Mouse (Mus musculus) intestine, embryonic 16.5 days (tissue): ENCODE measurements around the gene Ctrc. TPM values are rescaled to one million over a fixed set of nuclear protein-coding genes. Genes with fewer than 3 reads are reported as not detected.

Source experiments
- ATAC-seq: fragments of 200-750 bp; cut with Nextera tagmentation; 2 replicates; pipeline ENCODE4 v1.8.0; 2017; ENCODE audit warnings: moderate TSS enrichment, moderate library complexity
- H3K27ac ChIP-seq: fragments of 300-500 bp; sonication (generic); 2 replicates; pipeline ENCODE4 v1.5.1; 2014; ENCODE audit warnings: mild to moderate bottlenecking, low read length
- H3K27me3 ChIP-seq: fragments of 300-500 bp; sonication (generic); replicated peaks from 2 replicates; pipeline ENCODE4 v1.6.1; 2014; ENCODE audit warnings: low read length, control low read depth, mixed read lengths; ENCODE audit not compliant: control insufficient read depth, insufficient read depth
- H3K36me3 ChIP-seq: fragments of 300-500 bp; sonication (generic); 2 replicates; pipeline ENCODE4 v1.6.1; 2014; ENCODE audit warnings: low read length, control low read depth; ENCODE audit not compliant: control insufficient read depth, insufficient read depth
- H3K4me1 ChIP-seq: fragments of 300-500 bp; sonication (generic); 2 replicates; pipeline ENCODE4 v1.6.1; 2014; ENCODE audit warnings: low read length, control low read depth, mixed read lengths; ENCODE audit not compliant: control insufficient read depth, insufficient read depth
- H3K4me2 ChIP-seq: fragments of 300-500 bp; sonication (generic); 2 replicates; pipeline ENCODE4 v1.6.1; 2014; ENCODE audit warnings: low read depth, low read length, control low read depth
- H3K4me3 ChIP-seq: fragments of 300-500 bp; sonication (generic); 2 replicates; pipeline ENCODE4 v1.5.1; 2014; ENCODE audit warnings: mild to moderate bottlenecking, low read length
- H3K9ac ChIP-seq: fragments of 300-500 bp; sonication (generic); 2 replicates; pipeline ENCODE4 v1.6.1; 2014; ENCODE audit warnings: low read depth, low read length
- H3K9me3 ChIP-seq: fragments of 300-500 bp; sonication (generic); 2 replicates; pipeline ENCODE4 v1.6.1; 2016; ENCODE audit warnings: low read length, control low read depth; ENCODE audit not compliant: control insufficient read depth
- WGBS: fragments of 180-500 bp; shearing (Covaris S2); extraction: QIAGEN DNeasy Blood & Tissue Kit; methylation state at CpG from one replicate; pipeline ENCODE4 v1.1.7; 2014; 5-methylcytosine and 5-hydroxymethylcytosine counted together
- polyA plus RNA-seq: library from polyadenylated mRNA; unstranded; fragments of >200 nt; fragmentation: Nextera tagmentation; extraction: Ambion mirVana; gene quantifications from 2 replicates; pipeline ENCODE4 v1.2.1, GENCODE M21; 2015

Ctrc gene
- polyA plus RNA-seq, 1 experiment from 2014 or later, result 0.29 TPM

- no peaks in the 10 kb centered on the region for H3K27me3 ChIP-seq
- WGBS, result 65% methylated on average over 19 of the region's 19 CpGs
- no peaks in the 10 kb centered on the region for H3K9me3 ChIP-seq
- peak; percentile 77 for ATAC-seq
- peak overlapping the region; percentile 32; the same call in 1 of the 2 replicates for H3K9ac ChIP-seq
- H3K4me1 ChIP-seq, result peaks cover 17% of the 10 kb centered on the region
- no peak overlapping the region for H3K4me3 ChIP-seq
- peaks cover 16% of the 10 kb centered on the region for H3K36me3 ChIP-seq
- H3K4me2 ChIP-seq, result peak overlapping the region; percentile 6; the same call in 1 of the 2 replicates
- peak overlapping the region; percentile 83 for H3K27ac ChIP-seq
Measured at GRCm38 (mm10) chr4:141767353-141768036, 78.7 kb downstream of the Ctrc start.

- H3K36me3 ChIP-seq, result peaks cover 18% of the 10 kb centered on the region
- peak; percentile 75 for ATAC-seq
- H3K4me1 ChIP-seq, result peaks cover 17% of the 10 kb centered on the region
- H3K9ac ChIP-seq, result peak overlapping the region; percentile 38
- H3K27me3 ChIP-seq, result no peaks in the 10 kb centered on the region
- no peak overlapping the region for H3K4me3 ChIP-seq
- peak overlapping the region; percentile 83 for H3K27ac ChIP-seq
- WGBS, result 38% methylated on average over 19 of the region's 19 CpGs
- H3K9me3 ChIP-seq, result no peaks in the 10 kb centered on the region
- peak overlapping the region; percentile 6 for H3K4me2 ChIP-seq
Measured at GRCm38 (mm10) chr4:141766668-141767352, 79.3 kb downstream of the Ctrc start.

- Histone ChIP-seq H3K9me3 (no peaks in the 10 kb centered on the region), H3K4me2 (peak overlapping the region; percentile 6), H3K4me1 (peaks cover 17% of the 10 kb centered on the region), H3K4me3 (no peak overlapping the region), H3K9ac (peak overlapping the region; percentile 38; the same call in 1 of the 2 replicates), H3K27me3 (no peaks in the 10 kb centered on the region), H3K27ac (peak overlapping the region; percentile 83), H3K36me3 (peaks cover 17% of the 10 kb centered on the region)
- WGBS, result 73% methylated on average over 8 of the region's 8 CpGs
- peak; percentile 4; the same call in 1 of the 2 replicates for ATAC-seq
Measured at GRCm38 (mm10) chr4:141766316-141766667, 79.9 kb downstream of the Ctrc start.

GRCm38 (mm10) chr4:141765008-141765407, 81.2 kb downstream of the Ctrc start:
- ATAC-seq, result no peak
- WGBS, result 93% methylated on average over 3 of the region's 3 CpGs
- H3K36me3 ChIP-seq, result peaks cover 16% of the 10 kb centered on the region

More at GRCm38 (mm10) chr4:141765008-141765407, 81.2 kb downstream of the Ctrc start:
- Histone ChIP-seq H3K4me2 (no peak overlapping the region), H3K9ac (no peak overlapping the region), H3K4me3 (no peak overlapping the region), H3K4me1 (peaks cover 19% of the 10 kb centered on the region), H3K27ac (no peak overlapping the region), H3K9me3 (no peaks in the 10 kb centered on the region), H3K27me3 (no peaks in the 10 kb centered on the region)

Other genes with a start within 250 kb of the Ctrc start
- gene Fblim1, start 240.3 kb downstream of the Ctrc start, polyA plus RNA-seq, result 63.8 and 66.2 TPM in 2 replicates
- gene Tmem82, start 227.7 kb downstream of the Ctrc start, polyA plus RNA-seq, result 31.7 and 36.4 TPM in 2 replicates
- gene Slc25a34, start 222.5 kb downstream of the Ctrc start, polyA plus RNA-seq, result 7.4 and 10.5 TPM in 2 replicates
- 5.5 and 5.9 TPM in 2 replicates for gene Plekhm2, start 181.5 kb downstream of the Ctrc start, polyA plus RNA-seq
- gene Rsc1a1, start 160.8 kb downstream of the Ctrc start, polyA plus RNA-seq, result not detected in 2 replicates
- gene Ddi2, start 122.9 kb downstream of the Ctrc start, polyA plus RNA-seq, result 16.5 and 17.2 TPM in 2 replicates
- gene Agmat, start 99.7 kb downstream of the Ctrc start, polyA plus RNA-seq, result 65.6 and 72.2 TPM in 2 replicates
- gene Dnajc16, start 55.4 kb downstream of the Ctrc start, polyA plus RNA-seq, result 4.2 and 4.3 TPM in 2 replicates
- gene Casp9, start 52.7 kb downstream of the Ctrc start, polyA plus RNA-seq, result 21.3 and 24.1 TPM in 2 replicates
- 455 and 890 TPM in 2 replicates for gene Cela2a, start 20.2 kb downstream of the Ctrc start, polyA plus RNA-seq
- gene Efhd2, start 28.6 kb upstream of the Ctrc start, polyA plus RNA-seq, result 140 and 163 TPM in 2 replicates
- 1.4 and 2.3 TPM in 2 replicates for gene Fhad1, start 168.7 kb upstream of the Ctrc start, polyA plus RNA-seq
- 160 and 206 TPM in 2 replicates for gene Tmem51, start 237.9 kb upstream of the Ctrc start, polyA plus RNA-seq